Mouse (Mus musculus) testis, adult 2 months (tissue): Measurements from ENCODE around the gene Spns1. TPM values are rescaled to one million over a fixed set of nuclear protein-coding genes. Genes with fewer than 3 reads are reported as not detected.

Experiments used
- H3K27ac ChIP-seq: fragments of 200-500 bp; 2 replicates; pipeline ENCODE4 v1.5.1; 2012; ENCODE audit warnings: low read depth, low read length; ENCODE audit not compliant: control insufficient read depth, insufficient read depth
- H3K27me3 ChIP-seq: fragments of 200-500 bp; 2 replicates; pipeline ENCODE4 v1.6.1; 2012; ENCODE audit warnings: mild to moderate bottlenecking, low read length, moderate library complexity; ENCODE audit not compliant: control insufficient read depth, insufficient read depth
- H3K36me3 ChIP-seq: fragments of 200-500 bp; 2 replicates; pipeline ENCODE4 v1.6.1; 2012; ENCODE audit warnings: mild to moderate bottlenecking, low read length; ENCODE audit not compliant: control insufficient read depth, insufficient read depth
- H3K4me1 ChIP-seq: fragments of 200-500 bp; 2 replicates; pipeline ENCODE4 v1.6.1; 2012; ENCODE audit warnings: low read length; ENCODE audit not compliant: control insufficient read depth, insufficient read depth
- H3K4me3 ChIP-seq: fragments of 200-500 bp; 2 replicates; pipeline ENCODE4 v1.5.1; 2012; ENCODE audit warnings: low read depth, mild to moderate bottlenecking, low read length, moderate library complexity, mixed read lengths; ENCODE audit not compliant: control insufficient read depth
- CTCF ChIP-seq: fragments of 200-500 bp; IDR thresholded peaks from 2 replicates; pipeline ENCODE4 v1.5.1; 2012; ENCODE audit warnings: low read depth, mild to moderate bottlenecking, inconsistent platforms, low read length, moderate library complexity; ENCODE audit not compliant: control insufficient read depth, insufficient read depth, insufficient replicate concordance
- POLR2A ChIP-seq: fragments of 200-500 bp; IDR thresholded peaks from 2 replicates; pipeline ENCODE4 v1.6.1; 2012; ENCODE audit warnings: low read depth, mild to moderate bottlenecking, inconsistent platforms, low read length, moderate library complexity; ENCODE audit not compliant: control insufficient read depth
- polyA plus RNA-seq: library from polyadenylated mRNA; depleted of rRNA; stranded (reverse); fragments of >200 nt; gene quantifications from 2 replicates; pipeline ENCODE4 v1.2.3, GENCODE M21; 2012

The Spns1 gene
- polyA plus RNA-seq, 1 experiment, result 30.9 TPM

- TF ChIP-seq CTCF (no peak), POLR2A (no peak)
- H3K27ac ChIP-seq, result no peak overlapping the region
- H3K4me3 ChIP-seq, result peak overlapping the region; percentile 77
- H3K4me1 ChIP-seq, result peaks cover 6% of the 10 kb centered on the region; the same call in 1 of the 2 replicates
- H3K36me3 ChIP-seq, result no peaks in the 10 kb centered on the region
- H3K27me3 ChIP-seq, result no peaks in the 10 kb centered on the region
These were observed 26.4 kb downstream of the Spns1 start for GRCm38 (mm10) chr7:126350748-126351418.

- Histone ChIP-seq H3K4me3 (no peak overlapping the region), H3K4me1 (peaks cover 6% of the 10 kb centered on the region; the same call in 1 of the 2 replicates), H3K27me3 (no peaks in the 10 kb centered on the region), H3K36me3 (no peaks in the 10 kb centered on the region), H3K27ac (no peak overlapping the region)
- TF ChIP-seq POLR2A (no peak), CTCF (no peak)
These were observed 29.0 kb downstream of the Spns1 start for GRCm38 (mm10) chr7:126348293-126348692.

GRCm38 (mm10) chr7:126347098-126347497 lies 30.2 kb downstream of the Spns1 start:
- no peaks in the 10 kb centered on the region for H3K27me3 ChIP-seq
- H3K36me3 ChIP-seq, result no peaks in the 10 kb centered on the region
- H3K4me1 ChIP-seq, result peaks cover 6% of the 10 kb centered on the region; the same call in 1 of the 2 replicates
- TF ChIP-seq POLR2A (no peak), CTCF (no peak)
- H3K4me3 ChIP-seq, result no peak overlapping the region
- H3K27ac ChIP-seq, result no peak overlapping the region

- no peak for TF ChIP-seq CTCF
- no peak for TF ChIP-seq POLR2A
- no peaks in the 10 kb centered on the region for H3K27me3 ChIP-seq
- no peaks in the 10 kb centered on the region for H3K36me3 ChIP-seq
- no peak overlapping the region for H3K4me3 ChIP-seq
- peaks cover 2% of the 10 kb centered on the region; the same call in 1 of the 2 replicates for H3K4me1 ChIP-seq
- H3K27ac ChIP-seq, result no peak overlapping the region
These were observed 31.3 kb downstream of the Spns1 start for GRCm38 (mm10) chr7:126345969-126346368.

- Histone ChIP-seq H3K4me3 (no peak overlapping the region), H3K4me1 (no peaks in the 10 kb centered on the region; the same call in 1 of the 2 replicates), H3K27ac (no peak overlapping the region), H3K36me3 (no peaks in the 10 kb centered on the region), H3K27me3 (no peaks in the 10 kb centered on the region)
- TF ChIP-seq POLR2A (no peak), CTCF (no peak)
These were observed 31.7 kb downstream of the Spns1 start for GRCm38 (mm10) chr7:126345557-126345956.

- Histone ChIP-seq H3K4me3 (no peak overlapping the region), H3K27me3 (no peaks in the 10 kb centered on the region), H3K4me1 (no peaks in the 10 kb centered on the region), H3K36me3 (no peaks in the 10 kb centered on the region), H3K27ac (no peak overlapping the region)
- TF ChIP-seq POLR2A (no peak), CTCF (no peak)
These were observed 36.4 kb downstream of the Spns1 start for GRCm38 (mm10) chr7:126340896-126341295.

- no peaks in the 10 kb centered on the region for H3K27me3 ChIP-seq
- no peaks in the 10 kb centered on the region for H3K36me3 ChIP-seq
- H3K4me1 ChIP-seq, result no peaks in the 10 kb centered on the region
- H3K4me3 ChIP-seq, result no peak overlapping the region
- no peak overlapping the region for H3K27ac ChIP-seq
- TF ChIP-seq POLR2A (no peak), CTCF (no peak)
These were observed 37.0 kb downstream of the Spns1 start for GRCm38 (mm10) chr7:126340206-126340618.
